25 mouse cellular contexts compared by ENCODE assay signal in genomic region chr14:62167090-62167489, GRCm38 (mm10).
A peak's percentile ranks its signal among the peaks of the same experiment; 100 is the strongest.
DNase-seq lines count a peak whose midpoint lies in the region; ATAC-seq lines count a peak whose summit lies in the region.
"Had no signal": no experiment of that assay in that cellular context is flagged by ENCODE, and none has a peak within 500 bp of the region (broad histone marks: within the 10 kb centered on the region; RNA-seq: fewer than 3 reads in every experiment).

No protein-coding gene starts in this region.

- no peak overlapping the region for H3K9ac ChIP-seq in heart, embryonic 13.5 days
- no peak overlapping the region for H3K9ac ChIP-seq in heart, embryonic 11.5 days (ENCODE audit: low read depth, low read length)
- no peak overlapping the region for H3K9ac ChIP-seq in midbrain, embryonic 15.5 days
- no peak overlapping the region for H3K9ac ChIP-seq in midbrain, embryonic 13.5 days (replicated peaks)
- H3K9ac ChIP-seq: embryonic facial prominence, embryonic 15.5 days; heart, embryonic 15.5 days; liver, embryonic 15.5 days; neural tube, embryonic 13.5 days had no signal

- peak overlapping the region; percentile 49; the same call in 1 of the 2 replicates for H3K27ac ChIP-seq in heart, embryonic 13.5 days (replicated peaks)
- no peak overlapping the region for H3K27ac ChIP-seq in heart, embryonic 11.5 days (ENCODE audit: low read depth, low read length)
- H3K27ac ChIP-seq in midbrain, embryonic 15.5 days: 0 out of 2 replicates have a peak overlapping the region, but pooled peaks have one; percentile 38
- no peak overlapping the region for H3K27ac ChIP-seq in midbrain, embryonic 13.5 days
- H3K27ac ChIP-seq: embryonic facial prominence, embryonic 15.5 days; heart, embryonic 15.5 days; limb, embryonic 10.5 days; liver, embryonic 15.5 days; macrophage; neural tube, embryonic 13.5 days had no signal

- H3K9me3 ChIP-seq in heart, embryonic 13.5 days: no peaks in the 10 kb centered on the region
- no peaks in the 10 kb centered on the region for H3K9me3 ChIP-seq in heart, embryonic 11.5 days (replicated peaks; ENCODE audit: control insufficient read depth, low read length)
- no peaks in the 10 kb centered on the region for H3K9me3 ChIP-seq in midbrain, embryonic 15.5 days
- no peaks in the 10 kb centered on the region for H3K9me3 ChIP-seq in midbrain, embryonic 13.5 days
- H3K9me3 ChIP-seq: embryonic facial prominence, embryonic 15.5 days; heart, embryonic 15.5 days; limb, embryonic 10.5 days; liver, embryonic 15.5 days; neural tube, embryonic 13.5 days had no signal

- WGBS in heart, embryonic 13.5 days: 65% methylated on average over 6 of the region's 6 CpGs
- 72% methylated on average over 6 of the region's 6 CpGs for WGBS in heart, embryonic 11.5 days (ENCODE audit: insufficient replicate concordance)
- 83% methylated on average over 6 of the region's 6 CpGs for WGBS in midbrain, embryonic 15.5 days
- 74% methylated on average over 6 of the region's 6 CpGs for WGBS in midbrain, embryonic 13.5 days

- H3K4me2 ChIP-seq in heart, embryonic 13.5 days: no peak overlapping the region
- no peak overlapping the region for H3K4me2 ChIP-seq in heart, embryonic 11.5 days
- no peak overlapping the region for H3K4me2 ChIP-seq in midbrain, embryonic 15.5 days
- H3K4me2 ChIP-seq in midbrain, embryonic 13.5 days (replicated peaks): no peak overlapping the region
- H3K4me2 ChIP-seq: embryonic facial prominence, embryonic 15.5 days; heart, embryonic 15.5 days; liver, embryonic 15.5 days; neural tube, embryonic 13.5 days had no signal

- ATAC-seq in heart, embryonic 13.5 days (ENCODE audit: extremely low read depth, insufficient number of reproducible peaks, low FRiP score, low TSS enrichment): no peak
- no peak for ATAC-seq in heart, embryonic 11.5 days (replicated peaks; ENCODE audit: insufficient number of reproducible peaks, low FRiP score, low TSS enrichment)
- 0 out of 2 replicates have a peak, but pooled peaks have one; percentile 24 for ATAC-seq in midbrain, embryonic 15.5 days (replicated peaks)
- no peak for ATAC-seq in midbrain, embryonic 13.5 days
- ATAC-seq: forebrain, embryonic 16.5 days; intestine, postnatal 0 days; Patski had no signal

- no peaks in the 10 kb centered on the region for H3K36me3 ChIP-seq in heart, embryonic 13.5 days
- H3K36me3 ChIP-seq in heart, embryonic 11.5 days (ENCODE audit: control insufficient read depth, insufficient read depth, low read length): no peaks in the 10 kb centered on the region
- no peaks in the 10 kb centered on the region for H3K36me3 ChIP-seq in midbrain, embryonic 15.5 days (replicated peaks)
- H3K36me3 ChIP-seq in midbrain, embryonic 13.5 days: no peaks in the 10 kb centered on the region
- H3K36me3 ChIP-seq: embryonic facial prominence, embryonic 15.5 days; heart, embryonic 15.5 days; limb, embryonic 10.5 days; liver, embryonic 15.5 days; neural tube, embryonic 13.5 days had no signal

- H3K27me3 ChIP-seq in heart, embryonic 13.5 days (replicated peaks): no peaks in the 10 kb centered on the region
- no peaks in the 10 kb centered on the region for H3K27me3 ChIP-seq in heart, embryonic 11.5 days (ENCODE audit: control insufficient read depth, insufficient read depth, low read length)
- no peaks in the 10 kb centered on the region for H3K27me3 ChIP-seq in midbrain, embryonic 15.5 days (replicated peaks)
- no peaks in the 10 kb centered on the region for H3K27me3 ChIP-seq in midbrain, embryonic 13.5 days
- H3K27me3 ChIP-seq: embryonic facial prominence, embryonic 15.5 days; heart, embryonic 15.5 days; liver, embryonic 15.5 days; neural tube, embryonic 13.5 days; Patski had no signal

- no peak overlapping the region for H3K4me3 ChIP-seq in heart, embryonic 13.5 days
- H3K4me3 ChIP-seq in heart, embryonic 11.5 days (ENCODE audit: low read depth, low read length): no peak overlapping the region
- no peak overlapping the region for H3K4me3 ChIP-seq in midbrain, embryonic 15.5 days
- H3K4me3 ChIP-seq in midbrain, embryonic 13.5 days (replicated peaks): no peak overlapping the region
- H3K4me3 ChIP-seq: embryonic facial prominence, embryonic 15.5 days; heart, embryonic 15.5 days; limb, embryonic 10.5 days; liver, embryonic 15.5 days; myocyte; neural tube, embryonic 13.5 days had no signal

- H3K4me1 ChIP-seq in heart, embryonic 13.5 days: peaks cover 48% of the 10 kb centered on the region
- H3K4me1 ChIP-seq in heart, embryonic 11.5 days (ENCODE audit: control insufficient read depth, insufficient read depth, low read length): peaks cover 7% of the 10 kb centered on the region
- no peaks in the 10 kb centered on the region for H3K4me1 ChIP-seq in midbrain, embryonic 15.5 days
- H3K4me1 ChIP-seq in midbrain, embryonic 13.5 days (replicated peaks): 0 out of 2 replicates have a peak, but pooled peaks cover 8% of the 10 kb centered on the region
- H3K4me1 ChIP-seq: liver, embryonic 15.5 days had no signal

- peak; percentile 38 for DNase-seq in layer of hippocampus, adult 9-11 months
- DNase-seq in layer of hippocampus, postnatal 25 days (ENCODE audit: extremely low spot score in 1 of 2, low spot score in 1 of 2): no peak
- peak; percentile 10 for DNase-seq in A20 (ENCODE audit: low read depth, low spot score)
- DNase-seq: adrenal gland, adult 2 months; cerebellum, adult 11 months; cerebellum, adult 9-11 months; gastrocnemius, postnatal 10 days; kidney, postnatal 4 days; liver; retina, postnatal 1 day; thymus, postnatal 14 days had no signal

Comparison
In these comparisons a context has a peak if more than half of its experiments do, and no peak if none do; other contexts are left out.
1. H3K27ac ChIP-seq: peak in heart, embryonic 13.5 days (single experiment) and midbrain, embryonic 15.5 days (single experiment); none in heart, embryonic 11.5 days (single experiment) and midbrain, embryonic 13.5 days (single experiment).
2. DNase-seq: peak in layer of hippocampus, adult 9-11 months (single experiment) and A20 (single experiment); none in layer of hippocampus, postnatal 25 days (0 of 2).